Mouse (Mus musculus) MEL (cell line): ENCODE measurements around the gene Zfp422. TPM values are rescaled to one million over a fixed set of nuclear protein-coding genes. Genes with fewer than 3 reads are reported as not detected.

Source experiments
- DNase-seq: peaks from one replicate; pipeline ENCODE4 v3.0.0; 2011; ENCODE audit warnings: low read depth, low spot score
- H3K27ac ChIP-seq: 2 replicates; pipeline ENCODE4 v1.5.1; 2012; ENCODE audit warnings: low read depth, mild to moderate bottlenecking, control low read depth, low read length, moderate library complexity; ENCODE audit not compliant: control insufficient read depth
- H3K27me3 ChIP-seq, 2 experiments: fragments of 150-350 bp in 1 of 2; sonication (generic) in 1 of 2; 2 replicates each; pipeline ENCODE4 v1.6.1; 2012; ENCODE audit warnings: low read length in 2 of 2, mild to moderate bottlenecking in 2 of 2, improper control_type of control experiment in 1 of 2, moderate library complexity in 1 of 2; ENCODE audit not compliant: insufficient read depth in 2 of 2, control insufficient read depth in 1 of 2
- H3K36me3 ChIP-seq, 2 experiments: 2 replicates each; pipeline ENCODE4 v1.6.1; 2012 to 2014; ENCODE audit warnings: low read length in 2 of 2, improper control_type of control experiment in 1 of 2, inconsistent platforms in 1 of 2, mild to moderate bottlenecking in 1 of 2; ENCODE audit not compliant: insufficient read depth in 2 of 2, control insufficient read depth in 1 of 2
- H3K4me1 ChIP-seq, 2 experiments: fragments of 150-350 bp in 1 of 2; sonication (generic) in 1 of 2; 2 replicates each; pipeline ENCODE4 v1.6.1; 2012; ENCODE audit warnings: low read length in 2 of 2, improper control_type of control experiment in 1 of 2, mild to moderate bottlenecking in 1 of 2; ENCODE audit not compliant: insufficient read depth in 2 of 2, control insufficient read depth in 1 of 2
- H3K4me3 ChIP-seq, 2 experiments: fragments of 150-350 bp in 1 of 2; sonication (generic) in 1 of 2; 2 replicates each; pipeline ENCODE4 v1.5.1; 2012; ENCODE audit warnings: low read depth in 2 of 2, low read length in 2 of 2, mild to moderate bottlenecking in 2 of 2, moderate library complexity in 2 of 2, control low read depth in 1 of 2, improper control_type of control experiment in 1 of 2; ENCODE audit not compliant: control insufficient read depth in 1 of 2, insufficient read depth in 1 of 2
- H3K79me2 ChIP-seq: 2 replicates; pipeline ENCODE4 v1.6.1; 2012; ENCODE audit warnings: mild to moderate bottlenecking, low read length, moderate library complexity; ENCODE audit not compliant: control insufficient read depth, poor library complexity, insufficient read depth
- H3K9ac ChIP-seq: 2 replicates; pipeline ENCODE4 v1.6.1; 2012; ENCODE audit warnings: low read depth, mild to moderate bottlenecking, control low read depth, low read length, moderate library complexity; ENCODE audit not compliant: control insufficient read depth, poor library complexity, severe bottlenecking
- H3K9me3 ChIP-seq: fragments of 150-350 bp; sonication (generic); replicated peaks from 2 replicates; pipeline ENCODE4 v1.6.1; 2012; ENCODE audit warnings: mild to moderate bottlenecking, low read length, improper control_type of control experiment, moderate library complexity; ENCODE audit not compliant: insufficient read depth
- BHLHE40 ChIP-seq: IDR thresholded peaks from 2 replicates; pipeline ENCODE4 v1.6.1; 2012; ENCODE audit warnings: low read depth, mild to moderate bottlenecking, inconsistent platforms, low read length, improper control_type of control experiment, borderline replicate concordance
- ELF1 ChIP-seq: IDR thresholded peaks from 2 replicates; pipeline ENCODE4 v1.6.1; 2014; ENCODE audit warnings: low read depth, mild to moderate bottlenecking, inconsistent platforms, low read length, improper control_type of control experiment, moderate library complexity
- GABPA ChIP-seq: IDR thresholded peaks from 2 replicates; pipeline ENCODE4 v1.6.1; 2012; ENCODE audit warnings: low read depth, mild to moderate bottlenecking, inconsistent platforms, low read length, improper control_type of control experiment, moderate library complexity
- GATA1 ChIP-seq: IDR thresholded peaks from 2 replicates; pipeline ENCODE4 v1.6.1; 2011; ENCODE audit warnings: low read depth, low read length, improper control_type of control experiment
- JUND ChIP-seq: IDR thresholded peaks from 2 replicates; pipeline ENCODE4 v1.6.1; 2011; ENCODE audit warnings: low read depth, mild to moderate bottlenecking, improper control_type of control experiment, low read length
- MAX ChIP-seq: IDR thresholded peaks from 2 replicates; pipeline ENCODE4 v1.6.1; 2011; ENCODE audit warnings: low read length, improper control_type of control experiment
- MAZ ChIP-seq: IDR thresholded peaks from 2 replicates; pipeline ENCODE4 v1.6.1; 2012; ENCODE audit warnings: low read depth, mild to moderate bottlenecking, inconsistent platforms, low read length, improper control_type of control experiment
- MEF2A ChIP-seq: IDR thresholded peaks from 2 replicates; pipeline ENCODE4 v1.6.1; 2014; ENCODE audit warnings: low read depth, mild to moderate bottlenecking, inconsistent platforms, low read length, improper control_type of control experiment; ENCODE audit not compliant: poor library complexity, insufficient replicate concordance, severe bottlenecking; ENCODE audit errors: extremely low read depth
- MYB ChIP-seq: IDR thresholded peaks from 2 replicates; pipeline ENCODE4 v1.6.1; 2011; ENCODE audit warnings: mild to moderate bottlenecking, low read depth, low read length, improper control_type of control experiment
- POLR2A ChIP-seq, 2 experiments: IDR thresholded peaks; 2 replicates each; pipeline ENCODE4 v1.6.1; 2011 to 2012; ENCODE audit warnings: low read length in 2 of 2, mild to moderate bottlenecking in 2 of 2, control low read depth in 1 of 2, improper control_type of control experiment in 1 of 2, low read depth in 1 of 2, moderate library complexity in 1 of 2; ENCODE audit not compliant: control insufficient read depth in 1 of 2, insufficient read depth in 1 of 2, poor library complexity in 1 of 2
- POLR2AphosphoS2 ChIP-seq: IDR thresholded peaks from 2 replicates; pipeline ENCODE4 v1.6.1; 2011; ENCODE audit warnings: low read length, improper control_type of control experiment
- RAD21 ChIP-seq: IDR thresholded peaks from 2 replicates; pipeline ENCODE4 v1.6.1; 2011; ENCODE audit warnings: mild to moderate bottlenecking, low read depth, low read length, improper control_type of control experiment
- RCOR1 ChIP-seq: IDR thresholded peaks from 2 replicates; pipeline ENCODE4 v1.6.1; 2012; ENCODE audit warnings: low read depth, mild to moderate bottlenecking, inconsistent platforms, low read length, improper control_type of control experiment
- SIN3A ChIP-seq: IDR thresholded peaks from 2 replicates; pipeline ENCODE4 v1.6.1; 2012; ENCODE audit warnings: low read length, improper control_type of control experiment, inconsistent platforms
- TCF12 ChIP-seq: IDR thresholded peaks from 2 replicates; pipeline ENCODE4 v1.6.1; 2014; ENCODE audit warnings: low read depth, mild to moderate bottlenecking, inconsistent platforms, low read length, improper control_type of control experiment, moderate library complexity
- UBTF ChIP-seq: IDR thresholded peaks from 2 replicates; pipeline ENCODE4 v1.6.1; 2012; ENCODE audit warnings: low read depth, mild to moderate bottlenecking, inconsistent platforms, low read length, improper control_type of control experiment, moderate library complexity, borderline replicate concordance; ENCODE audit not compliant: insufficient read depth
- USF1 ChIP-seq: IDR thresholded peaks from 2 replicates; pipeline ENCODE4 v1.6.1; 2014; ENCODE audit warnings: low read depth, mild to moderate bottlenecking, inconsistent platforms, low read length, improper control_type of control experiment, moderate library complexity
- ZNF384 ChIP-seq: IDR thresholded peaks from 2 replicates; pipeline ENCODE4 v1.6.1; 2012; ENCODE audit warnings: low read depth, mild to moderate bottlenecking, inconsistent platforms, low read length, improper control_type of control experiment
- polyA plus RNA-seq, 2 experiments: library from polyadenylated mRNA; stranded (reverse) in 1 of 2; unstranded in 1 of 2; fragments of >175 nt in 1 of 2; fragments of >200 nt in 1 of 2; gene quantifications; 2 replicates each; pipeline versions ENCODE4 v1.2.1 to v1.2.4; 2012; ENCODE audit warnings: low replicate concordance in 2 of 2, low read depth in 1 of 2; ENCODE audit not compliant: insufficient read length in 2 of 2, insufficient read depth in 1 of 2, missing spikeins in 1 of 2
- total RNA-seq: library from RNA; depleted of rRNA; stranded (reverse); fragments of 300-350 nt; gene quantifications from 2 replicates; pipeline ENCODE4 v1.2.3, GENCODE M21; 2012

The Zfp422 gene
- total and polyA plus RNA-seq, 3 experiments: 0.32 TPM; not detected in 2

DNA sequence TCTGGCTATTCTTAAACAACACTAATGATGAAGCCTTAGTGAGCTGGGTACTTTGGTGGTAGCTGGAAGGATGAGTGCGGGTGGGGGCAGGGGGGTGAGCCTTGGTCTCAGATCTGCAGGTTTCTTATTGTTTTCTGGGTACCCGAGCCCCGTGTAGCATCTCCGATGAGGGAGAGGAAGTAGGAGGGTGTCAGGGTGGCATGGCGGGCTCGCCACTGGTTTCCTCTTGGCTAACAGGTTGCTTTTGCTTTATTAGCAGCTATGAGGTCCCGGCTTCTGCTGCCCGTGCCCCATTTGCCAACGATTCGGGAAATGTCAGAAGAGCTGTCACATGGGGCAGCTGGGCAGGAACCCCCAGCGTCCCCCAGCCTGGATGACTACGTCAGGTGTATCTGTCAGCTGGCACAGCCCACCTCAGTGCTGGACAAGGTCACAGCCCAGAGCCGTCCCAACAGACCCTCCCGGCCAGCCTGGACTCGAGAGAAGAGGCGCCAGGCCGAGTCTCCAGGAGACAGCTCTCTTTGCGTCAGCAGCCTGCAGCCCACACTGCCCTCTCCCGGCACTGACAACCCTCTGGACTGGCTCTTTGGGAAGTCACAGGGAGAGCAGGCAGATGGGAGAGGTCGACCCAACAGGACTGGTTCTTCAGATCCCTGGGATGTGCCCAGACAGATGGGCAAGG lies 22.8 kb upstream of the Zfp422 start:
- Histone ChIP-seq H3K9me3 (no peaks in the 10 kb centered on the region), H3K79me2 (no peaks in the 10 kb centered on the region), H3K9ac (no peak overlapping the region), H3K4me3 (no peak overlapping the region), H3K4me1 (no peaks in the 10 kb centered on the region), H3K36me3 (no peaks in the 10 kb centered on the region), H3K27ac (no peak overlapping the region), H3K27me3 (no peaks in the 10 kb centered on the region)
- TF ChIP-seq MEF2A: no peak
- TF ChIP-seq MYB: no peak
- no peak for TF ChIP-seq MAZ
- TF ChIP-seq SIN3A: no peak
- TF ChIP-seq USF1: no peak
- no peak for TF ChIP-seq RAD21
- no peak for TF ChIP-seq UBTF
- TF ChIP-seq ZNF384: no peak
- no peak for TF ChIP-seq POLR2A (IDR thresholded peaks at IDR 0.05; ENCODE audit: control insufficient read depth in 1 of 2, insufficient read depth in 1 of 2, low read depth in 1 of 2, low read length in 2 of 2, poor library complexity in 1 of 2)
- TF ChIP-seq TCF12: no peak
- no peak for TF ChIP-seq BHLHE40
- no peak for TF ChIP-seq RCOR1
- TF ChIP-seq JUND: no peak
- no peak for TF ChIP-seq POLR2AphosphoS2
- TF ChIP-seq GABPA: no peak
- TF ChIP-seq ELF1: no peak
- DNase-seq: no peak

DNA sequence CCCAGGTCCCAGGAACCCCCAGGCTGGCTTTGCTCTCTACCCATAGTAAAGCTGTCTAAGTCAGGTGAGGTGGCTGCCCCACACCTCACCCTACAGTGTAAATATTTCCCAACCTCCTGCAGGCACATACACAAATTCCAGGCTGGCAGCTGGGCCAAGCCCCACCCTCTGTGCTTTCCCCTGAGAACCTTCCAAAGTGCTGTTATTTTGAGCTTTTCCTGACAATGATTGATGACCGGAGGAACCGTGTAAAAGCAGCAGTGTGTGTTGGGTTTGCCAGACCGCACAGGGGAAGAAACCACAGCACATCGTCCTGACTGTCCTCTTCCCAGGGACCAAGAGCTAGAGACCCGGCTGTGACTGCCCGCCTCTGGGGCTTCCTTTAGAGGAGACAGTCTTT lies 21.6 kb upstream of the Zfp422 start, which contains the start of gene Depp1:
Gene Depp1, plus strand, starts transcription at position 204 of the 400 bp plus-strand sequence.
- H3K27ac ChIP-seq: no peak within 1 kb of the TSS
- no peak within 1 kb of the TSS for H3K9ac ChIP-seq

More for the DNA sequence above, 21.6 kb upstream of the Zfp422 start, which contains the start of gene Depp1:
- TF ChIP-seq GATA1 (no peak), MAX (no peak)
- no peaks in the 10 kb centered on the region for H3K9me3 ChIP-seq
- no peak within 1 kb of the TSS for H3K4me3 ChIP-seq
- no peaks in the 10 kb centered on the region for H3K79me2 ChIP-seq
- H3K27me3 ChIP-seq: no peaks in the 10 kb centered on the region
- H3K4me1 ChIP-seq: no peaks in the 10 kb centered on the region
- no peaks in the 10 kb centered on the region for H3K36me3 ChIP-seq
- no peak for DNase-seq
